Mouse (Mus musculus) hindbrain, embryonic 13.5 days (tissue): Measurements from ENCODE around the gene Rnf225. TPM values are rescaled to one million over a fixed set of nuclear protein-coding genes. Genes with fewer than 3 reads are reported as not detected.

Experiments
- ATAC-seq: fragments of 200-750 bp; cut with Nextera tagmentation; 2 replicates; pipeline ENCODE4 v1.8.0; 2017; ENCODE audit warnings: moderate TSS enrichment; ENCODE audit not compliant: low FRiP score
- H3K27ac ChIP-seq: fragments of 300-500 bp; sonication (generic); 2 replicates; pipeline ENCODE4 v1.5.1; 2015; ENCODE audit warnings: inconsistent platforms, mild to moderate bottlenecking, moderate library complexity
- H3K27me3 ChIP-seq: fragments of 300-500 bp; sonication (generic); 2 replicates; pipeline ENCODE4 v1.6.1; 2015; ENCODE audit warnings: mild to moderate bottlenecking, inconsistent platforms
- H3K36me3 ChIP-seq: fragments of 300-500 bp; sonication (generic); 2 replicates; pipeline ENCODE4 v1.6.1; 2015; ENCODE audit warnings: mild to moderate bottlenecking, inconsistent platforms
- H3K4me1 ChIP-seq: fragments of 300-500 bp; sonication (generic); replicated peaks from 2 replicates; pipeline ENCODE4 v1.6.1; 2015; ENCODE audit warnings: inconsistent platforms
- H3K4me2 ChIP-seq: fragments of 300-500 bp; sonication (generic); 2 replicates; pipeline ENCODE4 v1.6.1; 2015; ENCODE audit warnings: inconsistent platforms, mild to moderate bottlenecking, moderate library complexity
- H3K4me3 ChIP-seq: fragments of 300-500 bp; sonication (generic); 2 replicates; pipeline ENCODE4 v1.5.1; 2015; ENCODE audit warnings: mild to moderate bottlenecking, inconsistent platforms
- H3K9ac ChIP-seq: fragments of 300-500 bp; sonication (generic); 2 replicates; pipeline ENCODE4 v1.6.1; 2015; ENCODE audit warnings: mild to moderate bottlenecking, inconsistent platforms
- H3K9me3 ChIP-seq: fragments of 300-500 bp; sonication (generic); 2 replicates; pipeline ENCODE4 v1.6.1; 2016; ENCODE audit warnings: inconsistent platforms
- WGBS: fragments of 180-500 bp; shearing (Covaris S2); methylation state at CpG from one replicate; pipeline ENCODE4 v1.1.7; 2015; 5-methylcytosine and 5-hydroxymethylcytosine counted together
- polyA plus RNA-seq: library from polyadenylated mRNA; unstranded; fragments of >200 nt; fragmentation: Nextera tagmentation; extraction: Ambion mirVana; gene quantifications from 2 replicates; pipeline ENCODE4 v1.2.1, GENCODE M21; 2015

The Rnf225 gene
- polyA plus RNA-seq, 1 experiment from 2014 or later: 0.70 TPM

- H3K4me3 ChIP-seq: no peak overlapping the region
- no peak for ATAC-seq
- peaks cover 51% of the 10 kb centered on the region for H3K36me3 ChIP-seq
- H3K4me1 ChIP-seq: peaks cover 17% of the 10 kb centered on the region
- 95% methylated on average over 25 of the region's 25 CpGs for WGBS
- H3K9ac ChIP-seq: no peak overlapping the region
- no peak overlapping the region for H3K4me2 ChIP-seq
- H3K27ac ChIP-seq: no peak overlapping the region
- no peaks in the 10 kb centered on the region for H3K9me3 ChIP-seq
- no peaks in the 10 kb centered on the region for H3K27me3 ChIP-seq
Observed at GRCm38 (mm10) chr7:12970906-12971305, 43.7 kb downstream of the Rnf225 start.

GRCm38 (mm10) chr7:12977682-12978389, 50.6 kb downstream of the Rnf225 start, which contains the start of gene Zfp446:
TSS of gene Zfp446 (plus strand) at chr7:12977848.
- Histone ChIP-seq H3K36me3 (peaks cover 22% of the 10 kb centered on the region), H3K27ac (peak within 1 kb of the TSS; percentile 96), H3K9ac (peak within 1 kb of the TSS; percentile 82), H3K4me3 (peak within 1 kb of the TSS; percentile 61), H3K9me3 (no peaks in the 10 kb centered on the region), H3K27me3 (no peaks in the 10 kb centered on the region), H3K4me2 (peak within 1 kb of the TSS; percentile 70), H3K4me1 (peaks cover 17% of the 10 kb centered on the region)
- WGBS: under 1% methylated on average over 49 of the region's 49 CpGs
- ATAC-seq: peak; percentile 99

GRCm38 (mm10) chr7:12978931-12979722, 51.9 kb downstream of the Rnf225 start:
- 86% methylated on average over 18 of the region's 18 CpGs for WGBS
- peaks cover 19% of the 10 kb centered on the region for H3K36me3 ChIP-seq
- no peak for ATAC-seq
- no peaks in the 10 kb centered on the region for H3K9me3 ChIP-seq
- peak overlapping the region; percentile 70 for H3K4me2 ChIP-seq
- peak overlapping the region; percentile 82 for H3K9ac ChIP-seq
- peak overlapping the region; percentile 96; the same call in 1 of the 2 replicates for H3K27ac ChIP-seq
- no peaks in the 10 kb centered on the region for H3K27me3 ChIP-seq
- peak overlapping the region; percentile 61 for H3K4me3 ChIP-seq
- peaks cover 17% of the 10 kb centered on the region for H3K4me1 ChIP-seq

- ATAC-seq: no peak
Observed at GRCm38 (mm10) chr7:12979776-12980175, 52.6 kb downstream of the Rnf225 start.

GRCm38 (mm10) chr7:12980291-12980690, 53.1 kb downstream of the Rnf225 start:
- WGBS: 87% methylated on average over 7 of the region's 7 CpGs
- Histone ChIP-seq H3K9ac (no peak overlapping the region), H3K4me3 (no peak overlapping the region), H3K36me3 (peaks cover 19% of the 10 kb centered on the region), H3K27me3 (no peaks in the 10 kb centered on the region), H3K4me2 (no peak overlapping the region), H3K27ac (no peak overlapping the region), H3K4me1 (peaks cover 17% of the 10 kb centered on the region), H3K9me3 (no peaks in the 10 kb centered on the region)
- no peak for ATAC-seq

More at GRCm38 (mm10) chr7:12979776-12980175, 52.6 kb downstream of the Rnf225 start:
- no peak overlapping the region for H3K4me3 ChIP-seq
- no peak overlapping the region for H3K27ac ChIP-seq
- peaks cover 19% of the 10 kb centered on the region for H3K36me3 ChIP-seq
- 87% methylated on average over 6 of the region's 6 CpGs for WGBS
- H3K4me1 ChIP-seq: peaks cover 17% of the 10 kb centered on the region
- no peak overlapping the region for H3K4me2 ChIP-seq
- no peaks in the 10 kb centered on the region for H3K9me3 ChIP-seq
- no peaks in the 10 kb centered on the region for H3K27me3 ChIP-seq
- H3K9ac ChIP-seq: no peak overlapping the region

Other genes starting within 250 kb of the Rnf225 start
- gene Vmn2r55, start 242.4 kb upstream of the Rnf225 start, polyA plus RNA-seq: not detected in 2 replicates
- not detected in 2 replicates for gene Vmn2r56, start 192.4 kb upstream of the Rnf225 start, polyA plus RNA-seq
- 20.1 and 22.9 TPM in 2 replicates for gene Zscan18, start 123.8 kb upstream of the Rnf225 start, polyA plus RNA-seq
- 30.6 and 31.3 TPM in 2 replicates for gene Zfp329, start 108.6 kb upstream of the Rnf225 start, polyA plus RNA-seq
- 28.9 and 33.3 TPM in 2 replicates for gene Zfp110, start 92.7 kb upstream of the Rnf225 start, polyA plus RNA-seq
- gene Zfp128, start 46.2 kb upstream of the Rnf225 start, polyA plus RNA-seq: 7.0 and 7.3 TPM in 2 replicates
- 10.6 and 10.9 TPM in 2 replicates for gene Zscan22, start 29.6 kb upstream of the Rnf225 start, polyA plus RNA-seq
- gene Rps5, start 5.1 kb upstream of the Rnf225 start, polyA plus RNA-seq: 661 and 665 TPM in 2 replicates
- gene Zfp324, start 38.4 kb downstream of the Rnf225 start, polyA plus RNA-seq: 13.6 and 13.7 TPM in 2 replicates
- 12.4 and 13.2 TPM in 2 replicates for gene Zfp446, start 50.4 kb downstream of the Rnf225 start, polyA plus RNA-seq
- gene Slc27a5, start 70.8 kb downstream of the Rnf225 start, polyA plus RNA-seq: 0.19 and 0.44 TPM in 2 replicates
- gene Trim28, start 71.7 kb downstream of the Rnf225 start, polyA plus RNA-seq: 216 and 239 TPM in 2 replicates
- 37.0 and 37.4 TPM in 2 replicates for gene Zbtb45, start 82.6 kb downstream of the Rnf225 start, polyA plus RNA-seq
- gene Chmp2a, start 107.4 kb downstream of the Rnf225 start, polyA plus RNA-seq: 181 and 184 TPM in 2 replicates
- gene Ube2m, start 110.9 kb downstream of the Rnf225 start, polyA plus RNA-seq: 80.3 and 95.9 TPM in 2 replicates
- 6.0 and 6.7 TPM in 2 replicates for gene Mzf1, start 127.3 kb downstream of the Rnf225 start, polyA plus RNA-seq
- 0.03 and 0.04 TPM in 2 replicates for gene Vmn1r85, start 167.8 kb downstream of the Rnf225 start, polyA plus RNA-seq
- gene Vmn1r86, start 192.5 kb downstream of the Rnf225 start, polyA plus RNA-seq: not detected in 2 replicates
- gene Vmn1r87, start 212.7 kb downstream of the Rnf225 start, polyA plus RNA-seq: not detected in 2 replicates
- not detected in 2 replicates for gene Vmn1r88, start 232.2 kb downstream of the Rnf225 start, polyA plus RNA-seq